Mouse (Mus musculus) hindbrain, embryonic 10.5 days (tissue): Measurements from ENCODE around the gene Rap1b. TPM values are rescaled to one million over a fixed set of nuclear protein-coding genes. Genes with fewer than 3 reads are reported as not detected.

Experiments
- DNase-seq: peaks from one replicate; pipeline ENCODE4 v3.0.0-alpha.2; 2017; ENCODE audit warnings: low spot score
- H3K27ac ChIP-seq: fragments of 300-500 bp; sonication (generic); 2 replicates; pipeline ENCODE4 v1.5.1; 2016; ENCODE audit warnings: mild to moderate bottlenecking, moderate library complexity
- H3K27me3 ChIP-seq: fragments of 300-500 bp; sonication (generic); 2 replicates; pipeline ENCODE4 v1.6.1; 2016; ENCODE audit warnings: mild to moderate bottlenecking; ENCODE audit not compliant: poor library complexity, insufficient read depth, severe bottlenecking
- H3K36me3 ChIP-seq: fragments of 300-500 bp; sonication (generic); 2 replicates; pipeline ENCODE4 v1.6.1; 2016; ENCODE audit warnings: mild to moderate bottlenecking, moderate library complexity
- H3K4me1 ChIP-seq: fragments of 300-500 bp; sonication (generic); replicated peaks from 2 replicates; pipeline ENCODE4 v1.6.1; 2016; ENCODE audit warnings: mild to moderate bottlenecking
- H3K4me3 ChIP-seq: fragments of 300-500 bp; sonication (generic); 2 replicates; pipeline ENCODE4 v1.5.1; 2016; ENCODE audit warnings: mild to moderate bottlenecking, moderate library complexity
- H3K9me3 ChIP-seq: fragments of 300-500 bp; sonication (generic); 2 replicates; pipeline ENCODE4 v1.6.1; 2016; ENCODE audit warnings: mild to moderate bottlenecking, moderate library complexity
- WGBS: fragments of 180-500 bp; shearing (Covaris S2); methylation state at CpG from one replicate; pipeline ENCODE4 v1.1.7; 2016; 5-methylcytosine and 5-hydroxymethylcytosine counted together
- polyA plus RNA-seq: library from polyadenylated mRNA; unstranded; fragments of >200 nt; fragmentation: Nextera tagmentation; extraction: Ambion mirVana; gene quantifications from 2 replicates; pipeline ENCODE4 v1.2.1, GENCODE M21; 2016

Gene Rap1b
- polyA plus RNA-seq, 1 experiment from 2014 or later = 131 TPM

DNA sequence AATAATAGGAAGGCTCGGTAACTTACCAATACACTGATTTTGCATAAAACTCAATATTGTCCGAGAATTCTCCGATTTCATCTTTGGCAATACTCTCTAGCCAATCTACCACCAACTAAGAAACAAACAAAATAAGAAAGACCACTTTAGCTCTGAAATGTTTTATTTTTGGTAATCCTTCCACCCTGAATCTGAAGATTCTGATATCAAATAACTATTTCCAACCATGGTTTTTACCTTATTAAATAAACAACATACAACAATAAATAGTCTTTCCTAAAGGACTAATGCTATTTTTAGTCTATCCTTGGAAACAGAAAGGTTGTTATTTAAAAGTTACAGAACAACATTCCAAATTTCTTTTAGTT is 68.7 kb downstream of the Rap1b start:
- H3K27ac ChIP-seq = no peak overlapping the region
- no peak for DNase-seq
- no peaks in the 10 kb centered on the region for H3K4me1 ChIP-seq
- no peaks in the 10 kb centered on the region for H3K9me3 ChIP-seq
- WGBS = 93% methylated on average over 3 of the region's 3 CpGs
- no peaks in the 10 kb centered on the region for H3K27me3 ChIP-seq
- H3K4me3 ChIP-seq = no peak overlapping the region
- peaks cover 99% of the 10 kb centered on the region for H3K36me3 ChIP-seq

DNA sequence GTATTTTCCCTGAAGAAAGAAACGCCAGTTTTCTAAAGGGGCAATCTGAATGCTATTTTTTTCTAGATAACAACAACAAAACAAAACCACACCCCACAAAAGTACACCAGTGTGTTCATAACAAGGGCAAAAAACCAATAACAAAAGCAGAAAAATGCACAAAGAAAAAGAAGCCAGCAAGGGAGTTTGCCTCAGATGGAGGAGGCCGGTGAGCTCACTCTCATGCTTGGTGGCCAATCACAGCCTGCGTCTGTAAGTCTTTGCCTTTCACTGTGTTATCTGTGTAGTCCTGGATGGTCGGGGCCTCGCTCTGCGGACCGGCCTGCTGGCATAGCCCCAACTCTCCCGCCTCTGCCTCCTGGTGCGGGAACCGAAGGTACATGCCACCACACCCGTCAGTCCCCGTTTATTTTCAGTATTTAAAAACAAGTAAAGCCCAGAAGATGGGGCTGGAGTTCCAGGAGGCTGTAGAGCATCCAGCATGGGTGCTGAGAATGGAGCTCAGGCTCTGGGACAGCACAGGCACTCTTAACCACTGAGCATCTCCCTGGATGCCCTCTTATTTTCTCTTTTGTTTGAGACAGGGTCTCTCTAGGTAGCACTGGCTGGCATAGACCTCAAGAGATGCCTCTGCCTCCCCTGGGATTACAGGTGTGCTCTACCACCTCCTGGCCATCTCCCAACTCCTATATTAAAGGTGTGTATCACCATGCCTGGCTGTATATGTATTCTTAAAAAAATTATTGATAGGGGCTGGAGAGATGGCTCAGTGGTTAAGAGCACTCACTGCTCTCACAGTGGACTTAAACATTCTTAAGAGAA is 69.3 kb downstream of the Rap1b start:
- no peak for DNase-seq
- 92% methylated on average over 12 of the region's 12 CpGs for WGBS
- Histone ChIP-seq H3K9me3 (no peaks in the 10 kb centered on the region), H3K4me1 (no peaks in the 10 kb centered on the region), H3K4me3 (no peak overlapping the region), H3K27ac (no peak overlapping the region), H3K27me3 (no peaks in the 10 kb centered on the region), H3K36me3 (peaks cover 98% of the 10 kb centered on the region)

DNA sequence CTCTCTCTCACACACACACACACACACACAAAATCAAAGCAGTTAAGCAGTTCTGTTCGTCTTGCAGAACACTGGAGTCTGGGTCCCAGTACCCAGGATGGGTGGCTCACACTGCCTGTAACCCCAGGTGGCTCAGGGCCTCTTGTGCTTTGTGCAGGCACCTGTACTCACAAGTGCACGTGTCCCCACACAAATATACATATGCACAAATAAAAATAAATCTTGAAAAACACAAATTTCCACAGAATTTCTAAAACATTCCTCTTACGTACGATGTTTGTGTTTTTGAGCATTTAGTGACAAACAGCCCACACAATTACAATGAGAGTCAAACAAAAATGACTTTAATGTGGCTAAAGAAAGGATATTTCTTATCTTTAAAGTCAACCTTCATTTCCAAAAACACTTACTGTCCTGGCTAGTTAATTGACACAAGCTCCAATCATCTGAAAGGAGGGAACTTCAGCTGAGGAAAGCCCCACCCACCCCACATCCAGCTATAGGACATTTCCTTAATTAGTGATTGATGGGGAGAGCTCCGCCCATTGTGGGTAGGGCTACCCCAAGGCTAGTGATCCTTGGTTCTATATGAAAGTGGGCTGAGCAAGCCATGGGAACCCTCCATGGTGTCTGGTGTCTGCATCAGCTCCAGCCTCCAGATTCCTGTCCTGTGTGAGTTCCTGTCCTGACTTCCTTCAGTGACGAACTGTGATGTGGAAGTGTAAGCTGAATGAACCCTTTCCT is 70.3 kb downstream of the Rap1b start:
- 93% methylated on average over 6 of the region's 6 CpGs for WGBS
- H3K36me3 ChIP-seq = peaks cover 98% of the 10 kb centered on the region
- no peaks in the 10 kb centered on the region for H3K27me3 ChIP-seq
- H3K4me1 ChIP-seq = no peaks in the 10 kb centered on the region
- no peak overlapping the region for H3K27ac ChIP-seq
- H3K9me3 ChIP-seq = no peaks in the 10 kb centered on the region
- DNase-seq = no peak
- H3K4me3 ChIP-seq = no peak overlapping the region

DNA sequence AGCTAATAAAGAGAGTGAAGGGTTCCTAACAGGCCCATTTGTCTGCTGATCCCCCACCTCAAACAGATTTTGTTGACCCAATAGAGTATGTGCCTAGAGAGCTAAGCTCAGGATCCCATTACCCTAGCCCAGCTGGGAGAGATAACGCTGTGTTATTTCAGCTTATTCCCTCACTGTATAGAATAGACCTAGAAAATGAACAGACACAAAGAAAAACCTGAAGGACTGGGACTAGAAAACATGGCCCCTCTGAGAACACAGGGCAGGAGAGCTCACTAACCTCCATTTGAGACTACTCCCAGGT is 71.1 kb downstream of the Rap1b start:
- 98% methylated on average over 1 of the region's 1 CpGs for WGBS
- Histone ChIP-seq H3K4me1 (no peaks in the 10 kb centered on the region), H3K9me3 (no peaks in the 10 kb centered on the region), H3K27me3 (no peaks in the 10 kb centered on the region), H3K4me3 (no peak overlapping the region), H3K36me3 (peaks cover 98% of the 10 kb centered on the region), H3K27ac (no peak overlapping the region)
- no peak for DNase-seq

DNA sequence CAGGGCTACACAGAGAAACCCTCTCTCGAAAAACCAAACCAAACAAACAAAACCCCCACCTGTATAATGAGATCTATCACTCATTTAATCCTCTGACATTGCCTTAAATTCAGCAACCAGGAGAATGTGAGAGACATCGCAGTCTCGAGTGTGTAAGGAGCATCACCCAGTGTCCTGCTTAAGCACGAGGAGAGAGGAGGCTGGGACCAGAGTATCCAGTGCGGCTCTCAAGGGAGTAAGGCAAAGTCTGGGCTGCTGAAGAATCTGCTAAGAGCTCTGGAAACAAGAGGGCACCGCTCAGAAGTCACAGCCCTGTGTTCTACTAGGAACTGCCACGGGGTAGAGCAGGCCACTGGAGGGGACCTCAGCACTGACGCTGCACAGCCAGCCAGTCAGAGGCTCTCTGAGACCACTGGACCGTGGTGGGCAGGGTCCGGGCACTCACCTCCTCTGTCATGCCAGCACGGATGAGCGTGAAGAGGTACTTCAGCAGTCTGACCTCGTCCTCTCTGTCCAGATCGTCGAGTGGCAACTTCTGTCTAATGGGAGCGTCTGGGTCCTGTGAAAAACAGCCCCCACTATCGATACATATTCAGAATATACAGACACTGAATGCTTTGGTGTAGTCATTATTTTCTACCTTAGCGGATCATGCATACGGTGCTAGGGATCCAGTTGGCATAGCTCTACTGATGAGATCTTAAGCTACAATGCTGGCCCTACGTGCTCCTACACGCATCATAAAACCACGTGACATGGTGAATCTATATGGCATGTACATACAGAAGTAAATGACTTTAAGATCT is 71.6 kb downstream of the Rap1b start:
- no peaks in the 10 kb centered on the region for H3K9me3 ChIP-seq
- 95% methylated on average over 22 of the region's 22 CpGs for WGBS
- no peak overlapping the region for H3K4me3 ChIP-seq
- peaks cover 98% of the 10 kb centered on the region for H3K36me3 ChIP-seq
- H3K4me1 ChIP-seq = no peaks in the 10 kb centered on the region
- H3K27me3 ChIP-seq = no peaks in the 10 kb centered on the region
- no peak overlapping the region for H3K27ac ChIP-seq
- no peak for DNase-seq

DNA sequence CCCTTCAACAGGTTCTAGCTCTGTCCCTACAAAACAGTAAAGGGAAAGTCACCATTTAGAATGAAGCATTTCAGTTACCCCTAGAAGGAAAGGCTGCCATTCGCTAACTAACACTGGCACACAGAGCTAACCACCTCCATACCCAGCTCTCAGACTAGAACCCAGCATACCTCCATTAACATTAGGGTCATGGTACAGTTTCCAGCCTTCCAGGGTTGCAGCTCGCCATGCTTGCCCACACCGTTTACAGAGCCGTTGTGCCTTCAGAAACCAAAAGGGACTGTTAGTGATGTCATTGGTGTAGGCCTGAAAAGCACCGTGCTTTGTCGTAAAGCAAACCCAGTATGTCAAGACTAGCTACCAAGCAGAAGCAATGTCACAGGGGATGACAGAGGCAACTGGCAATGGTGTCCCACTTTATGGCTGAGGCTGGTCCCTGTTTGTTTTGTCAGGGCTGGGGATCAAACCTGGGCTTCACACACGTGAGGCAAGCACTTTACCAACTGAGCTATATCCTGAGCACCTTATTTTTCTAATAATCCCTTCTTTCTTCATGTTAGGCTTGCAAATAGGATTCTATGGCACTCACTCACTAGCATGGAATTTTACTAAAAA is 72.6 kb downstream of the Rap1b start:
- DNase-seq = no peak
- peaks cover 95% of the 10 kb centered on the region for H3K36me3 ChIP-seq
- H3K4me3 ChIP-seq = no peak overlapping the region
- 92% methylated on average over 7 of the region's 7 CpGs for WGBS
- no peaks in the 10 kb centered on the region for H3K27me3 ChIP-seq
- H3K27ac ChIP-seq = no peak overlapping the region
- no peaks in the 10 kb centered on the region for H3K9me3 ChIP-seq
- H3K4me1 ChIP-seq = no peaks in the 10 kb centered on the region

- Histone ChIP-seq H3K27me3 (no peaks in the 10 kb centered on the region), H3K36me3 (peaks cover 95% of the 10 kb centered on the region), H3K27ac (no peak overlapping the region), H3K4me3 (no peak overlapping the region), H3K9me3 (no peaks in the 10 kb centered on the region), H3K4me1 (no peaks in the 10 kb centered on the region)
- no peak for DNase-seq
- WGBS = 92% methylated on average over 17 of the region's 17 CpGs
Observed at GRCm38 (mm10) chr10:117772364-117773105, 73.3 kb downstream of the Rap1b start.

- Histone ChIP-seq H3K9me3 (no peaks in the 10 kb centered on the region), H3K27ac (no peak overlapping the region), H3K4me1 (no peaks in the 10 kb centered on the region), H3K36me3 (peaks cover 95% of the 10 kb centered on the region), H3K27me3 (no peaks in the 10 kb centered on the region), H3K4me3 (no peak overlapping the region)
- WGBS = 93% methylated on average over 10 of the region's 10 CpGs
- DNase-seq = no peak
Observed at GRCm38 (mm10) chr10:117771131-117771510, 74.7 kb downstream of the Rap1b start.

DNA sequence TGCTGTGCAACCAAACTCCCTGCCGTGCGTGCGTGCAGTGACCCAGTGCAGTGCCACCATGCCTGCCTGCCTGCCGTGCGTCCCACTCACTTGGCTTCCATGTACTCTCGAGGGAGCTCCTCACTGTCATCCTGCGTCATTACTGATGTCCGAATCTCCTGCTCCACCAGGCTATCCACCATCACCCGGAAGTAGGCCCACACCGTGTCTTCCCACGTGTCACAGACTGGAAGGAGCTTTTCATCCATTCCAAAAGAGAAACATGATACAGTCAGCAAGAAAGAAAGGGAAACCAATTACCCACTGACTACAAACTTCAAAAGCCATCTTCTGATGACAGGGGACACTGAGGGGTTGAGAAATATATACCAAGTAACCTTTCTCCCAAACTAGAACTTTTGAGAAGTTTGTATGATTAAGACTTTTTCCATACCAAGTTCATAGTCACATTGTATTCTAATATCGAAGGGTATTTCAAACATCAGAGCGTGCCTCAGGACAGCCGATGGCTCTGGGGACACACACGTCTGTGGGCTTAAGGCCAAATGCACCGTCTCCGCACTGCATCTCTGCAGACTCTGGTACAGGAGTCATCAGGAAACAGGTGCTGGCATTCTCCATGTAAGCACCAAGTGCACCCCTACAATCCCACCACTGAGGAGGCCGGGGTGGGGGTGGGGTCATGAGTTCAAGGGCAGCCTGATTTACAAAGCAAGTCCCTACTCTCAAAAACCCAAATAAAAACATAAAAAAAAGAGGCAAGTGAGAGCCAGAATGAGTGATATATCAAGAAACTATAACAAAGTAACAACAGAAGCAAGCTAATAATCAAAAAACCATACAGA is 75.3 kb downstream of the Rap1b start:
- no peak for DNase-seq
- Histone ChIP-seq H3K27me3 (no peaks in the 10 kb centered on the region), H3K4me1 (no peaks in the 10 kb centered on the region), H3K36me3 (peaks cover 95% of the 10 kb centered on the region), H3K4me3 (no peak overlapping the region), H3K9me3 (no peaks in the 10 kb centered on the region), H3K27ac (no peak overlapping the region)
- 93% methylated on average over 18 of the region's 18 CpGs for WGBS

- 92% methylated on average over 9 of the region's 9 CpGs for WGBS
- no peaks in the 10 kb centered on the region for H3K9me3 ChIP-seq
- DNase-seq = no peak
- no peaks in the 10 kb centered on the region for H3K4me1 ChIP-seq
- no peak overlapping the region for H3K4me3 ChIP-seq
- H3K27me3 ChIP-seq = no peaks in the 10 kb centered on the region
- H3K27ac ChIP-seq = no peak overlapping the region
- peaks cover 95% of the 10 kb centered on the region for H3K36me3 ChIP-seq
Observed at GRCm38 (mm10) chr10:117769541-117770285, 76.1 kb downstream of the Rap1b start.

- Histone ChIP-seq H3K9me3 (no peaks in the 10 kb centered on the region), H3K4me3 (no peak overlapping the region), H3K4me1 (no peaks in the 10 kb centered on the region), H3K27ac (no peak overlapping the region), H3K36me3 (peaks cover 95% of the 10 kb centered on the region), H3K27me3 (no peaks in the 10 kb centered on the region)
- no peak for DNase-seq
- 92% methylated on average over 7 of the region's 7 CpGs for WGBS
Observed at GRCm38 (mm10) chr10:117768141-117768440, 77.7 kb downstream of the Rap1b start.
